Mouse (Mus musculus): ENCODE results near the gene Stk32b. TPM values are rescaled to one million over a fixed set of nuclear protein-coding genes. Genes with fewer than 3 reads are reported as not detected.
A peak's percentile ranks its signal among the peaks of the same experiment; 100 is the strongest.

Stk32b gene
- polyA plus RNA-seq, 2 experiments: 7.8 to 18.0 TPM

GRCm38 (mm10) chr5:37557274-37557815 lies 159.6 kb downstream of the Stk32b start:
- ATAC-seq (ENCODE audit: low FRiP score, low read depth) (no peak), DNase-seq (ENCODE audit: low spot score) (peak; percentile 64)
- Histone ChIP-seq H3K9me3 (ENCODE audit: control insufficient read depth, low read length) (no peaks in the 10 kb centered on the region), H3K4me2 (replicated peaks; ENCODE audit: low read depth, low read length, severe bottlenecking) (no peak overlapping the region), H3K9ac (ENCODE audit: low read depth, low read length, severe bottlenecking) (no peak overlapping the region), H3K4me3 (replicated peaks; ENCODE audit: low read length) (no peak overlapping the region), H3K27ac (replicated peaks; ENCODE audit: low read depth, low read length) (no peak overlapping the region), H3K27me3 (ENCODE audit: control insufficient read depth, insufficient read depth, low read length) (no peaks in the 10 kb centered on the region), H3K4me1 (ENCODE audit: control insufficient read depth, insufficient read depth, low read length) (no peaks in the 10 kb centered on the region), H3K36me3 (ENCODE audit: control insufficient read depth, insufficient read depth, low read length) (no peaks in the 10 kb centered on the region)
- no peak for TF ChIP-seq POLR2A (IDR thresholded peaks at IDR 0.05; ENCODE audit: borderline replicate concordance, extremely low read depth, insufficient read depth, insufficient read length)
- WGBS: 66% methylated on average over 6 of the region's 6 CpGs

DNA sequence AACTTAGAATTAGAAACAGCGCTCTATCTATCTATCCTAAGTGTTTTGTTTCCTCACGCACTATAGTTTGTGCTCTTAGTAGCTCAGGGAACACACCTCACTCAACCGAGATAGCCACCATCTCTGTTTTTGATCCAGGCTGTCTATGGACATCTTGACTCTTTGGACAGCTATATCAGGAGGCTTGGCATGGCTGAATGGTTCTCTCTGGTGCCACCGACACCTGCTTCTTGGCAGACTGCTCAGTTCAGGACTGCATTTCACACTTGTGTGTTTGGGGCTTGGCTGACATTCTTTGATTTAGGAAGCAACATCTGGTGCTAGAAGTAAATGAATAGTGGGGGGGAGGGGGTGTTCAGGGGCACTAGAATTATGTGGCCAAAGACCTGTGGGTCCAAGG lies 162.7 kb downstream of the Stk32b start:
- H3K4me2 ChIP-seq (replicated peaks; ENCODE audit: low read depth, low read length, severe bottlenecking): no peak overlapping the region
- H3K9me3 ChIP-seq (ENCODE audit: control insufficient read depth, low read length): no peaks in the 10 kb centered on the region
- DNase-seq (ENCODE audit: low spot score) (no peak), ATAC-seq (ENCODE audit: low FRiP score, low read depth) (no peak)
- TF ChIP-seq POLR2A (IDR thresholded peaks at IDR 0.05; ENCODE audit: borderline replicate concordance, extremely low read depth, insufficient read depth, insufficient read length): no peak
- H3K27me3 ChIP-seq (ENCODE audit: control insufficient read depth, insufficient read depth, low read length): no peaks in the 10 kb centered on the region
- no peaks in the 10 kb centered on the region for H3K36me3 ChIP-seq (ENCODE audit: control insufficient read depth, insufficient read depth, low read length)
- no peak overlapping the region for H3K27ac ChIP-seq (replicated peaks; ENCODE audit: low read depth, low read length)
- no peak overlapping the region for H3K4me3 ChIP-seq (replicated peaks; ENCODE audit: low read length)
- H3K4me1 ChIP-seq (ENCODE audit: control insufficient read depth, insufficient read depth, low read length): no peaks in the 10 kb centered on the region
- no peak overlapping the region for H3K9ac ChIP-seq (ENCODE audit: low read depth, low read length, severe bottlenecking)
- 87% methylated on average over 4 of the region's 4 CpGs for WGBS

- Histone ChIP-seq H3K36me3 (ENCODE audit: control insufficient read depth, insufficient read depth, low read length) (no peaks in the 10 kb centered on the region), H3K4me1 (ENCODE audit: control insufficient read depth, insufficient read depth, low read length) (no peaks in the 10 kb centered on the region), H3K27me3 (ENCODE audit: control insufficient read depth, insufficient read depth, low read length) (no peaks in the 10 kb centered on the region), H3K27ac (replicated peaks; ENCODE audit: low read depth, low read length) (no peak overlapping the region), H3K9me3 (ENCODE audit: control insufficient read depth, low read length) (no peaks in the 10 kb centered on the region), H3K9ac (ENCODE audit: low read depth, low read length, severe bottlenecking) (no peak overlapping the region), H3K4me2 (replicated peaks; ENCODE audit: low read depth, low read length, severe bottlenecking) (no peak overlapping the region), H3K4me3 (replicated peaks; ENCODE audit: low read length) (no peak overlapping the region)
- ATAC-seq (ENCODE audit: low FRiP score, low read depth) (no peak), DNase-seq (ENCODE audit: low spot score) (no peak)
- no peak for TF ChIP-seq POLR2A (IDR thresholded peaks at IDR 0.05; ENCODE audit: borderline replicate concordance, extremely low read depth, insufficient read depth, insufficient read length)
- 73% methylated on average over 5 of the region's 5 CpGs for WGBS
Observed at GRCm38 (mm10) chr5:37551649-37552048, 165.3 kb downstream of the Stk32b start.

DNA sequence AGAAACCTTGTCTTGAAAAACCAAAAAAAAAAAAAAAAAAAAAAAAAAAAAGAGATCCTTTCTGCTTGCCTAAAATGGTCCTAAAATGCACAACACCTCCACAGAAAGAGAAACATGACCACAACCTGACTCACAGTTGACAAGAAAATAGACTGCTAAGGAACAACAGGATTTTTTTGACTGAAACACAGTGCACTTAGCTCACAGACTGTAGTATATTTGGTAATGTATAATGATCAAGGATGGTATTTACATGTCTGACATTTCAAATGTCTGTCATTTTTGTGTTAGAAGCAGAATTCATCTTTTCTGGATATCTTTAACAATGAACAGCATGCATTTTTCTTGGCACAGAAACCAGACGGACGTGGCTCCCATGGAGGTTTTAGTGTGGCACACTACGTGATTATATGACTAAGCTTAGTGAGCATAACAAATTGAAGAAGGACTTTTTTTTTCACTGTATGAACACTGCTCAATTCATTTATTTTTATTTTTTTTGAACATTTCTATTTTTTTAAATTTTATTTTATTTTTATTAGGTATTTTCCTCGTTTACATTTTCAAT lies 181.2 kb downstream of the Stk32b start:
- Histone ChIP-seq H3K27ac (replicated peaks; ENCODE audit: low read depth, low read length) (no peak overlapping the region), H3K4me1 (ENCODE audit: control insufficient read depth, insufficient read depth, low read length) (no peaks in the 10 kb centered on the region), H3K4me2 (replicated peaks; ENCODE audit: low read depth, low read length, severe bottlenecking) (no peak overlapping the region), H3K9me3 (ENCODE audit: control insufficient read depth, low read length) (no peaks in the 10 kb centered on the region), H3K27me3 (ENCODE audit: control insufficient read depth, insufficient read depth, low read length) (no peaks in the 10 kb centered on the region), H3K36me3 (ENCODE audit: control insufficient read depth, insufficient read depth, low read length) (no peaks in the 10 kb centered on the region), H3K4me3 (replicated peaks; ENCODE audit: low read length) (no peak overlapping the region), H3K9ac (ENCODE audit: low read depth, low read length, severe bottlenecking) (no peak overlapping the region)
- ATAC-seq (ENCODE audit: low FRiP score, low read depth): no peak
- TF ChIP-seq POLR2A (IDR thresholded peaks at IDR 0.05; ENCODE audit: borderline replicate concordance, extremely low read depth, insufficient read depth, insufficient read length): no peak
- 79% methylated on average over 4 of the region's 4 CpGs for WGBS
- no peak for DNase-seq (ENCODE audit: low spot score)

DNA sequence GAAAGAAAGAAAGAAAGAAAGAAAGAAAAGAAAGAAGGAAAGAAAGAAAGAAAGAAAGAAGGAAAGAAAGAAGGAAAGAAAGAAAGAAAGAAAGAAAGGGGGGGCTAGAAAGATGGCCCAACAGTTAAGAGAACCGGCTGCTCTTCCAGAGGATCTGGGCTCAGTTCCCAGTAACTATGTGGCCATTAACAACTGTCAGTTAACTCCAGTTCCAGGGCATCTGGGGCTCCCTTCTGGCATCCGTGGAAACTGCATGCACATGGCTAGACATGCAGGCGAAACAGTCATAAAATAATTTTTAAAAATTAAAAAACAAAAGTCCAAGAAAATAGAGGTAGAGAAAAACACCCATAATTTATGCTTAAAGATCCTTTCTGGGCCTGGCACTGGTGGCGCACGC lies 181.7 kb downstream of the Stk32b start:
- H3K9ac ChIP-seq (ENCODE audit: low read depth, low read length, severe bottlenecking): no peak overlapping the region
- H3K4me1 ChIP-seq (ENCODE audit: control insufficient read depth, insufficient read depth, low read length): no peaks in the 10 kb centered on the region
- no peak for TF ChIP-seq POLR2A (IDR thresholded peaks at IDR 0.05; ENCODE audit: borderline replicate concordance, extremely low read depth, insufficient read depth, insufficient read length)
- no peak for DNase-seq (ENCODE audit: low spot score)
- no peaks in the 10 kb centered on the region for H3K36me3 ChIP-seq (ENCODE audit: control insufficient read depth, insufficient read depth, low read length)
- WGBS: 78% methylated on average over 5 of the region's 5 CpGs
- H3K27me3 ChIP-seq (ENCODE audit: control insufficient read depth, insufficient read depth, low read length): no peaks in the 10 kb centered on the region
- ATAC-seq (ENCODE audit: low FRiP score, low read depth): no peak
- H3K4me2 ChIP-seq (replicated peaks; ENCODE audit: low read depth, low read length, severe bottlenecking): no peak overlapping the region
- H3K4me3 ChIP-seq (replicated peaks; ENCODE audit: low read length): no peak overlapping the region
- no peaks in the 10 kb centered on the region for H3K9me3 ChIP-seq (ENCODE audit: control insufficient read depth, low read length)
- H3K27ac ChIP-seq (replicated peaks; ENCODE audit: low read depth, low read length): no peak overlapping the region
